Mouse (Mus musculus) heart, embryonic 14.5 days (tissue): Measurements from ENCODE around the gene Olfr340. TPM values are rescaled to one million over a fixed set of nuclear protein-coding genes. Genes with fewer than 3 reads are reported as not detected.
"Not testable (repeated sequence)": the region's sequence is repeated elsewhere in the genome, so short reads cannot be mapped to it uniquely, and the experiment has no call there.

Experiments used
- ATAC-seq: fragments of 200-750 bp; cut with Nextera tagmentation; 2 replicates; pipeline ENCODE4 v1.8.0; 2017; ENCODE audit warnings: low read depth, moderate TSS enrichment; ENCODE audit not compliant: insufficient number of reproducible peaks, insufficient read depth, low FRiP score
- H3K27ac ChIP-seq, 2 experiments: fragments of 200-500 bp in 1 of 2; fragments of 300-500 bp in 1 of 2; sonication (generic) in 1 of 2; replicated peaks in 1 of 2; 2 replicates each; pipeline ENCODE4 v1.5.1; 2012 to 2014; ENCODE audit warnings: low read depth in 2 of 2, low read length in 2 of 2, control low read depth in 1 of 2, mild to moderate bottlenecking in 1 of 2, mixed read lengths in 1 of 2; ENCODE audit not compliant: control insufficient read depth in 1 of 2, insufficient read depth in 1 of 2
- H3K27me3 ChIP-seq: fragments of 300-500 bp; sonication (generic); 2 replicates; pipeline ENCODE4 v1.6.1; 2014; ENCODE audit warnings: mild to moderate bottlenecking, low read length, control low read depth; ENCODE audit not compliant: control insufficient read depth, insufficient read depth
- H3K36me3 ChIP-seq: fragments of 300-500 bp; sonication (generic); 2 replicates; pipeline ENCODE4 v1.6.1; 2014; ENCODE audit warnings: mild to moderate bottlenecking, control low read depth, low read length, mixed read lengths; ENCODE audit not compliant: control insufficient read depth, insufficient read depth
- H3K4me1 ChIP-seq, 2 experiments: fragments of 200-500 bp in 1 of 2; fragments of 300-500 bp in 1 of 2; sonication (generic) in 1 of 2; 2 replicates each; pipeline ENCODE4 v1.6.1; 2012 to 2014; ENCODE audit warnings: low read length in 2 of 2, control low read depth in 1 of 2, mixed read lengths in 1 of 2; ENCODE audit not compliant: control insufficient read depth in 2 of 2, insufficient read depth in 2 of 2
- H3K4me2 ChIP-seq: fragments of 300-500 bp; sonication (generic); 2 replicates; pipeline ENCODE4 v1.6.1; 2014; ENCODE audit warnings: mild to moderate bottlenecking, low read length
- H3K4me3 ChIP-seq, 2 experiments: fragments of 200-500 bp in 1 of 2; fragments of 300-500 bp in 1 of 2; sonication (generic) in 1 of 2; 2 replicates each; pipeline ENCODE4 v1.5.1; 2012 to 2014; ENCODE audit warnings: low read length in 2 of 2, mild to moderate bottlenecking in 2 of 2, control low read depth in 1 of 2, low read depth in 1 of 2, moderate library complexity in 1 of 2; ENCODE audit not compliant: control insufficient read depth in 1 of 2, insufficient read depth in 1 of 2
- H3K9ac ChIP-seq: fragments of 300-500 bp; sonication (generic); 2 replicates; pipeline ENCODE4 v1.6.1; 2014; ENCODE audit warnings: mild to moderate bottlenecking, low read length
- H3K9me3 ChIP-seq: fragments of 300-500 bp; sonication (generic); 2 replicates; pipeline ENCODE4 v1.6.1; 2016; ENCODE audit warnings: low read length, control low read depth; ENCODE audit not compliant: control insufficient read depth
- WGBS: fragments of 180-500 bp; shearing (Covaris S2); extraction: QIAGEN DNeasy Blood & Tissue Kit; methylation state at CpG from one replicate; pipeline ENCODE4 v1.1.7; 2014; 5-methylcytosine and 5-hydroxymethylcytosine counted together
- polyA plus RNA-seq: library from polyadenylated mRNA; unstranded; fragments of >200 nt; fragmentation: Nextera tagmentation; extraction: Ambion mirVana; gene quantifications from 2 replicates; pipeline ENCODE4 v1.2.1, GENCODE M21; 2014

Olfr340 gene
- polyA plus RNA-seq, result not detected in 2 replicates

- H3K9ac ChIP-seq, result no peak within 1 kb of the TSS
- no peak for ATAC-seq
Measured at GRCm38 (mm10) chr2:36452287-36452686, at the start of gene Olfr340. Gene Olfr340 (plus strand): TSS chr2:36452587.

GRCm38 (mm10) chr2:36415174-36415573 lies 37.2 kb upstream of the Olfr340 start:
- not testable (repeated sequence) for H3K4me2 ChIP-seq, H3K9me3 ChIP-seq, H3K36me3 ChIP-seq, ATAC-seq, H3K9ac ChIP-seq, H3K27ac ChIP-seq, H3K4me1 ChIP-seq, H3K4me3 ChIP-seq, H3K27me3 ChIP-seq
- WGBS, result 70% methylated on average over 3 of the region's 3 CpGs

More at GRCm38 (mm10) chr2:36452287-36452686, at the start of gene Olfr340:
- H3K36me3 ChIP-seq, result no peaks in the 10 kb centered on the region
- 0 out of 2 replicates have a peak, but pooled peaks cover 6% of the 10 kb centered on the region for H3K9me3 ChIP-seq
- WGBS, result 61% methylated on average over 1 of the region's 1 CpGs
- H3K4me3 ChIP-seq, result no peak within 1 kb of the TSS
- no peak within 1 kb of the TSS for H3K4me2 ChIP-seq
- no peak within 1 kb of the TSS for H3K27ac ChIP-seq
- no peaks in the 10 kb centered on the region for H3K27me3 ChIP-seq
- H3K4me1 ChIP-seq, result no peaks in the 10 kb centered on the region

DNA sequence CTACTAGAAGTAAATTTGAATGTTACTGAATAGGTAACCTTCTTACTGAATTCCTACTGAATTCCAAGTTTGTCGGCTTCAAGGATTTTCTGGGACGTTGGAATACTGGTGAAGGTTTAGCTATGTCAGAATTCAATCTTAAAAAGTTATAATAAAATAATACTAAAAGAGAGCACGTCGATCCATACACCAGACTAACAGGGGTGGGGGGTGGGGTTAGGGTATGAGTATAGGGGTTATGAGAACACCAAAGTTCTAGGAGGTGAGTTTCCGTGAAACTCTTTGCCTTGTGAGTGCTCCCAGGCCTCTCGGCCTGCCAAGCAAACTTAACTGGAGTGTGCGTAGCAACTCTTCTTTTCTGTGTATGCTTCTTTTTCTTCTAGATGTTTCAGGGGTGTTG lies 36.8 kb upstream of the Olfr340 start:
- H3K4me2 ChIP-seq, H3K9ac ChIP-seq, H3K27ac ChIP-seq, H3K36me3 ChIP-seq, H3K27me3 ChIP-seq, H3K4me1 ChIP-seq, ATAC-seq, H3K4me3 ChIP-seq, H3K9me3 ChIP-seq: not testable (repeated sequence)
- 77% methylated on average over 7 of the region's 7 CpGs for WGBS

GRCm38 (mm10) chr2:36418647-36419046 lies 33.7 kb upstream of the Olfr340 start, which contains the start of gene Olfr339:
Gene Olfr339 (plus strand): TSS chr2:36418947.
- Histone ChIP-seq H3K4me3 (no peak within 1 kb of the TSS), H3K4me2 (no peak within 1 kb of the TSS), H3K27me3 (no peaks in the 10 kb centered on the region), H3K36me3 (no peaks in the 10 kb centered on the region), H3K9me3 (0 out of 2 replicates have a peak, but pooled peaks cover 4% of the 10 kb centered on the region), H3K27ac (no peak within 1 kb of the TSS), H3K4me1 (no peaks in the 10 kb centered on the region), H3K9ac (no peak within 1 kb of the TSS)
- no peak for ATAC-seq
- WGBS, result 71% methylated on average over 3 of the region's 3 CpGs

- H3K4me2 ChIP-seq, result no peak overlapping the region
- H3K4me3 ChIP-seq, result no peak overlapping the region
- H3K9ac ChIP-seq, result no peak overlapping the region
- ATAC-seq, result no peak
- no peaks in the 10 kb centered on the region for H3K27me3 ChIP-seq
- peaks cover 11% of the 10 kb centered on the region; the same call in 1 of the 2 replicates for H3K9me3 ChIP-seq
- no peaks in the 10 kb centered on the region for H3K36me3 ChIP-seq
- no peak overlapping the region for H3K27ac ChIP-seq
- no peaks in the 10 kb centered on the region for H3K4me1 ChIP-seq
Measured at GRCm38 (mm10) chr2:36473634-36474033, 21.2 kb downstream of the Olfr340 start.

GRCm38 (mm10) chr2:36482368-36482767 lies 30.0 kb downstream of the Olfr340 start, which contains the start of gene Olfr341:
Gene Olfr341 (minus strand): TSS chr2:36482468.
- no peaks in the 10 kb centered on the region for H3K4me1 ChIP-seq
- no peak for ATAC-seq
- no peak within 1 kb of the TSS for H3K27ac ChIP-seq
- no peaks in the 10 kb centered on the region for H3K36me3 ChIP-seq
- no peak within 1 kb of the TSS for H3K4me2 ChIP-seq
- no peak within 1 kb of the TSS for H3K9ac ChIP-seq
- no peak within 1 kb of the TSS for H3K4me3 ChIP-seq
- no peaks in the 10 kb centered on the region for H3K27me3 ChIP-seq
- H3K9me3 ChIP-seq, result 0 out of 2 replicates have a peak, but pooled peaks cover 4% of the 10 kb centered on the region

Other genes starting within 250 kb of the Olfr340 start
- 26.7 and 31.0 TPM in 2 replicates for gene Ptgs1, start 222.2 kb upstream of the Olfr340 start, polyA plus RNA-seq
- gene Olfr338, start 79.1 kb upstream of the Olfr340 start, polyA plus RNA-seq, result not detected in 2 replicates
- gene Olfr339, start 33.6 kb upstream of the Olfr340 start, polyA plus RNA-seq, result not detected in 2 replicates
- gene Olfr341, start 29.9 kb downstream of the Olfr340 start, polyA plus RNA-seq, result not detected in 2 replicates
- not detected in 2 replicates for gene Olfr342, start 72.4 kb downstream of the Olfr340 start, polyA plus RNA-seq
- not detected in 2 replicates for gene Olfr344, start 114.1 kb downstream of the Olfr340 start, polyA plus RNA-seq
- gene Olfr345, start 187.5 kb downstream of the Olfr340 start, polyA plus RNA-seq, result not detected in 2 replicates
- not detected in 2 replicates for gene Olfr346, start 233.2 kb downstream of the Olfr340 start, polyA plus RNA-seq